Mouse (Mus musculus) small intestine, adult 2 months (tissue): ENCODE results near the gene Otop2.

ENCODE experiments used
- CTCF ChIP-seq: fragments of 200-500 bp; IDR thresholded peaks from 2 replicates; pipeline ENCODE4 v1.5.1; 2012; ENCODE audit warnings: low read depth, mild to moderate bottlenecking, control low read depth, inconsistent platforms, low read length, moderate library complexity, mixed read lengths; ENCODE audit not compliant: insufficient replicate concordance, insufficient read length; ENCODE audit errors: extremely low read depth
- POLR2A ChIP-seq: fragments of 200-500 bp; IDR thresholded peaks from 2 replicates; pipeline ENCODE4 v1.6.1; 2012; ENCODE audit warnings: low read depth, mild to moderate bottlenecking, control low read depth, inconsistent platforms, low read length, moderate library complexity

- no peak for TF ChIP-seq CTCF
- no peak for TF ChIP-seq POLR2A
Observed at GRCm38 (mm10) chr11:115274178-115274577, 32.8 kb upstream of the Otop2 start.
